21 mouse cellular contexts compared by ENCODE assay signal in the genomic region with DNA sequence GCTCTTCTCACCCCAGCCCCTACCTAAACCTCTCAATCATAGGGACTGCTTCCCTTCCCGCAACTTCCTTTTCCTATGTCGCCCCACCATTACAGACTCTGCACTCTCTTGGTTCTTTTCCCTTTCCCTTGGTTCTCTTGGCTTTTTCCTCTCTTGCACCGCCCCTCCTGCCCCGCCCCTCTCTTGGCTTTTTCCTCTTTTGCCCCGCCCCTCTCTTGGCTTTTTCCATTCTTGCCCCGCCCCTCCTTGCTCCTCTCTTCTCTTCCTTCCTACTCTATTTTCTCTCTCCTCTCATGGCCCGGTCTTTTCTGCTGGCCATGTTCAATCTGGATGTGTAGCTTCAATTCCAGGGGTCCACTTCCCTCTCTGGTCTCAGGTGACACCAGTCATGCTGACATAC. TPM values are rescaled to one million over a fixed set of nuclear protein-coding genes. Genes with fewer than 3 reads are reported as not detected.
DNase-seq lines count a peak whose midpoint lies in the region; ATAC-seq and TF ChIP-seq lines count a peak whose summit lies in the region.
"Had no signal": no experiment of that assay in that cellular context is flagged by ENCODE, and none has a peak within 500 bp of the region (broad histone marks: within the 10 kb centered on the region; RNA-seq: fewer than 3 reads in every experiment).

No protein-coding gene starts in this region.

- no peak for TF ChIP-seq CTCF in kidney, adult 2 months (conservative IDR thresholded peaks at IDR 0.05; ENCODE audit: insufficient read depth, insufficient read length, low read depth, low read length)
- TF ChIP-seq CTCF in liver, postnatal 0 days (IDR thresholded peaks at IDR 0.05; ENCODE audit: low read depth) = no peak
- TF ChIP-seq CTCF in heart, adult 2 months (IDR thresholded peaks at IDR 0.05) = no peak

- peak; percentile 54 for DNase-seq in kidney, adult 2 months
- DNase-seq in kidney, postnatal 4 days = no peak
- DNase-seq in liver, postnatal 0 days = peak; percentile 16
- no peak for DNase-seq in liver, embryonic 11.5 days (ENCODE audit: low spot score)
- no peak for DNase-seq in urinary bladder, postnatal 14 days (ENCODE audit: low spot score)
- DNase-seq in heart, adult 2 months = no peak
- DNase-seq: adrenal gland, postnatal 25 days; cerebellum, adult 18-20 months; cerebellum, adult 9-11 months; cerebellum, postnatal 36 days; forebrain, postnatal 0 days; gastrocnemius, postnatal 36 days; heart, adult 18-20 months; heart, postnatal 14 days had no signal

- no peak for ATAC-seq in liver, postnatal 0 days
- no peak for ATAC-seq in liver, embryonic 11.5 days (replicated peaks; ENCODE audit: low FRiP score)
- ATAC-seq: forebrain, postnatal 0 days; hindbrain, postnatal 0 days had no signal

- H3K27ac ChIP-seq in kidney, adult 2 months (ENCODE audit: insufficient read depth, low read depth, low read length) = peak overlapping the region; percentile 80
- H3K27ac ChIP-seq in liver, postnatal 0 days (ENCODE audit: low read depth) = no peak overlapping the region
- H3K27ac ChIP-seq in liver, embryonic 11.5 days (ENCODE audit: low read depth, low read length) = no peak overlapping the region
- no peak overlapping the region for H3K27ac ChIP-seq in heart, adult 2 months
- H3K27ac ChIP-seq: forebrain, embryonic 12.5 days; hindbrain, embryonic 13.5 days; hindbrain, postnatal 0 days had no signal

- TF ChIP-seq EP300 in liver, postnatal 0 days (IDR thresholded peaks at IDR 0.05; ENCODE audit: low read depth) = no peak
- TF ChIP-seq EP300 in heart, adult 2 months (IDR thresholded peaks at IDR 0.05; ENCODE audit: insufficient read depth, low read depth, low read length) = no peak

- no peaks in the 10 kb centered on the region for H3K27me3 ChIP-seq in kidney, adult 2 months (replicated peaks; ENCODE audit: control insufficient read depth, insufficient read depth, low read length)
- no peaks in the 10 kb centered on the region for H3K27me3 ChIP-seq in liver, postnatal 0 days (ENCODE audit: insufficient read depth, low read length)
- H3K27me3 ChIP-seq in liver, embryonic 11.5 days (replicated peaks; ENCODE audit: control insufficient read depth, insufficient read depth, low read length) = no peaks in the 10 kb centered on the region; the same call in 1 of the 2 replicates
- no peaks in the 10 kb centered on the region for H3K27me3 ChIP-seq in myocyte (ENCODE audit: control insufficient read depth, insufficient read depth, insufficient read length)
- H3K27me3 ChIP-seq in heart, adult 2 months (ENCODE audit: control insufficient read depth, insufficient read depth, low read length) = no peaks in the 10 kb centered on the region
- H3K27me3 ChIP-seq: CH12.LX; embryonic facial prominence, embryonic 13.5 days; forebrain, embryonic 12.5 days; heart, embryonic 15.5 days; hindbrain, embryonic 13.5 days had no signal

- peaks cover 31% of the 10 kb centered on the region for H3K4me1 ChIP-seq in kidney, adult 2 months (ENCODE audit: control insufficient read depth, insufficient read depth, low read length)
- peaks cover 43% of the 10 kb centered on the region for H3K4me1 ChIP-seq in liver, postnatal 0 days (ENCODE audit: insufficient read depth)
- peaks cover 3% of the 10 kb centered on the region for H3K4me1 ChIP-seq in liver, embryonic 11.5 days (replicated peaks; ENCODE audit: control insufficient read depth, insufficient read depth, low read length)
- peaks cover 9% of the 10 kb centered on the region for H3K4me1 ChIP-seq in heart, adult 2 months (ENCODE audit: control insufficient read depth, insufficient read depth, low read length)

- H3K4me3 ChIP-seq in kidney, adult 2 months (ENCODE audit: insufficient read depth, low read depth, low read length) = no peak overlapping the region
- H3K4me3 ChIP-seq in liver, postnatal 0 days (ENCODE audit: low read depth, low read length) = no peak overlapping the region
- no peak overlapping the region for H3K4me3 ChIP-seq in liver, embryonic 11.5 days (ENCODE audit: low read depth, low read length)
- no peak overlapping the region for H3K4me3 ChIP-seq in myocyte
- no peak overlapping the region for H3K4me3 ChIP-seq in heart, adult 2 months
- H3K4me3 ChIP-seq: embryonic facial prominence, embryonic 13.5 days; forebrain, embryonic 12.5 days; hindbrain, embryonic 13.5 days had no signal

- no peak for TF ChIP-seq POLR2A in kidney, adult 2 months (IDR thresholded peaks at IDR 0.05; ENCODE audit: low read depth, low read length)
- no peak for TF ChIP-seq POLR2A in myocyte (IDR thresholded peaks at IDR 0.05; ENCODE audit: insufficient read length, low read depth)
- TF ChIP-seq POLR2A in heart, adult 2 months (IDR thresholded peaks at IDR 0.05; ENCODE audit: insufficient read depth, low read depth, low read length) = no peak

- no peak overlapping the region for H3K9ac ChIP-seq in liver, postnatal 0 days (replicated peaks)
- no peak overlapping the region for H3K9ac ChIP-seq in liver, embryonic 11.5 days (ENCODE audit: low read depth, low read length)
- no peak overlapping the region for H3K9ac ChIP-seq in heart, adult 2 months (ENCODE audit: low read depth, low read length)
- H3K9ac ChIP-seq: embryonic facial prominence, embryonic 13.5 days; forebrain, embryonic 12.5 days; forebrain, postnatal 0 days; hindbrain, embryonic 13.5 days had no signal

- H3ac ChIP-seq in myocyte (ENCODE audit: control insufficient read depth, insufficient read length) = no peak overlapping the region

- intact Hi-C loops in heart, adult 2 months (cut with DNase I) = loop anchor here (5.0 kb wide), 1 partner anchor 35 kb away; the partner anchor contains the start of gene March6

- H3K36me3 ChIP-seq in kidney, adult 2 months (ENCODE audit: control insufficient read depth, insufficient read depth, low read length) = no peaks in the 10 kb centered on the region
- no peaks in the 10 kb centered on the region for H3K36me3 ChIP-seq in liver, postnatal 0 days (replicated peaks; ENCODE audit: insufficient read depth, low read length)
- no peaks in the 10 kb centered on the region for H3K36me3 ChIP-seq in liver, embryonic 11.5 days (ENCODE audit: control insufficient read depth, insufficient read depth, low read length)
- H3K36me3 ChIP-seq in myocyte (ENCODE audit: control insufficient read depth, insufficient read depth) = no peaks in the 10 kb centered on the region
- no peaks in the 10 kb centered on the region for H3K36me3 ChIP-seq in heart, adult 2 months (ENCODE audit: control insufficient read depth, insufficient read depth, low read length)
- H3K36me3 ChIP-seq: embryonic facial prominence, embryonic 13.5 days; forebrain, embryonic 12.5 days; heart, embryonic 15.5 days; hindbrain, embryonic 13.5 days had no signal

- H3K9me3 ChIP-seq in liver, postnatal 0 days (ENCODE audit: low read length) = no peaks in the 10 kb centered on the region
- no peaks in the 10 kb centered on the region for H3K9me3 ChIP-seq in liver, embryonic 11.5 days (ENCODE audit: control insufficient read depth, low read length)
- H3K9me3 ChIP-seq: embryonic facial prominence, embryonic 13.5 days; forebrain, embryonic 12.5 days; heart, embryonic 15.5 days; hindbrain, embryonic 13.5 days had no signal

- WGBS in kidney, adult 2 months = 72% methylated on average over 7 of the region's 7 CpGs
- 55% methylated on average over 7 of the region's 7 CpGs for WGBS in liver, postnatal 0 days (ENCODE audit: insufficient replicate concordance)
- 40% methylated on average over 7 of the region's 7 CpGs for WGBS in liver, embryonic 11.5 days
- 79% methylated on average over 6 of the region's 7 CpGs for WGBS in heart, adult 2 months

- H3K4me2 ChIP-seq in liver, postnatal 0 days (ENCODE audit: low read depth, low read length) = no peak overlapping the region
- no peak overlapping the region for H3K4me2 ChIP-seq in liver, embryonic 11.5 days
- peak overlapping the region; percentile 91 for H3K4me2 ChIP-seq in myocyte (ENCODE audit: low read depth)
- H3K4me2 ChIP-seq: embryonic facial prominence, embryonic 13.5 days; forebrain, embryonic 12.5 days; hindbrain, embryonic 13.5 days had no signal

- no peaks in the 10 kb centered on the region for H3K79me2 ChIP-seq in myocyte (ENCODE audit: control insufficient read depth, insufficient read depth)
- H3K79me2 ChIP-seq in heart, adult 2 months (replicated peaks; ENCODE audit: control insufficient read depth, insufficient read depth, low read length) = no peaks in the 10 kb centered on the region

TF ChIP-seq in myocyte, 11 proteins besides CTCF, POLR2A, EP300 and RAD21:
- TF ChIP-seq MAX (IDR thresholded peaks at IDR 0.05; ENCODE audit: low read depth) = no peak
- no peak for TF ChIP-seq TCF12 (IDR thresholded peaks at IDR 0.05; ENCODE audit: insufficient read depth, poor library complexity, severe bottlenecking)
- TF ChIP-seq USF1 (IDR thresholded peaks at IDR 0.05; ENCODE audit: low read depth) = no peak
- TF ChIP-seq POLR2AphosphoS2 (IDR thresholded peaks at IDR 0.05; ENCODE audit: insufficient read length, low read depth) = no peak

RNA-seq across cellular contexts. Expression of gene Cmbl, which starts 2.2 kb away (rescaled TPM):
- 343 and 361 TPM in 2 replicates for polyA plus RNA-seq in kidney, adult 2 months (2012; rRNA removed)
- polyA plus RNA-seq in liver, postnatal 0 days (2015; fragmentation: Nextera tagmentation; extraction: Ambion mirVana) = 112 and 113 TPM in 2 replicates
- polyA plus RNA-seq in liver, embryonic 11.5 days (2014; fragmentation: Nextera tagmentation; extraction: Ambion mirVana) = 2.9 TPM in 2 replicates
- polyA plus RNA-seq in myocyte (2012; fragmentation: generic; extraction: Trizol) = 29.0 TPM
- total RNA-seq in heart, adult 2 months (2021) = 10 to 100 TPM; 27.1 to 30.7 TPM
- polyA plus RNA-seq in heart, adult 2 months (2012; rRNA removed) = 49.6 and 70.3 TPM in 2 replicates
- total RNA-seq: CH12.LX had no signal

RNA-seq across cellular contexts. Expression of gene Cct5, which starts 34.2 kb away (rescaled TPM):
- polyA plus RNA-seq in kidney, adult 2 months (2012; rRNA removed) = 87.3 and 102 TPM in 2 replicates
- polyA plus RNA-seq in liver, postnatal 0 days (2015; fragmentation: Nextera tagmentation; extraction: Ambion mirVana) = 164 and 168 TPM in 2 replicates
- polyA plus RNA-seq in liver, embryonic 11.5 days (2014; fragmentation: Nextera tagmentation; extraction: Ambion mirVana) = 683 and 762 TPM in 2 replicates
- 521 TPM for polyA plus RNA-seq in myocyte (2012; fragmentation: generic; extraction: Trizol)
- 100 to 1,000 TPM; 131 to 146 TPM for total RNA-seq in heart, adult 2 months (2021)
- 64.3 and 112 TPM in 2 replicates for polyA plus RNA-seq in heart, adult 2 months (2012; rRNA removed)

RNA-seq across cellular contexts. Expression of gene Fam173b, which starts 34.2 kb away (rescaled TPM):
- 10.8 and 13.6 TPM in 2 replicates for polyA plus RNA-seq in kidney, adult 2 months (2012; rRNA removed)
- 9.3 and 12.1 TPM in 2 replicates for polyA plus RNA-seq in liver, postnatal 0 days (2015; fragmentation: Nextera tagmentation; extraction: Ambion mirVana)
- polyA plus RNA-seq in liver, embryonic 11.5 days (2014; fragmentation: Nextera tagmentation; extraction: Ambion mirVana) = 13.8 and 14.3 TPM in 2 replicates
- 37.8 TPM for polyA plus RNA-seq in myocyte (2012; fragmentation: generic; extraction: Trizol)
- total RNA-seq in heart, adult 2 months (2021) = 10 to 100 TPM; 20.0 to 22.4 TPM
- polyA plus RNA-seq in heart, adult 2 months (2012; rRNA removed) = 11.2 and 17.1 TPM in 2 replicates

RNA-seq across cellular contexts. Expression of gene March6, which starts 36.6 kb away (rescaled TPM):
- 36.1 and 46.6 TPM in 2 replicates for polyA plus RNA-seq in kidney, adult 2 months (2012; rRNA removed)
- polyA plus RNA-seq in liver, postnatal 0 days (2015; fragmentation: Nextera tagmentation; extraction: Ambion mirVana) = 14.8 and 17.3 TPM in 2 replicates
- 35.5 and 36.1 TPM in 2 replicates for polyA plus RNA-seq in liver, embryonic 11.5 days (2014; fragmentation: Nextera tagmentation; extraction: Ambion mirVana)
- polyA plus RNA-seq in myocyte (2012; fragmentation: generic; extraction: Trizol) = 37.2 TPM
- total RNA-seq in heart, adult 2 months (2021) = 100 to 1,000 TPM; 101 to 121 TPM
- 32.3 and 65.1 TPM in 2 replicates for polyA plus RNA-seq in heart, adult 2 months (2012; rRNA removed)

Comparison
In these comparisons a context has a peak if more than half of its experiments do, and no peak if none do; other contexts are left out.
1. DNase-seq: peak in kidney, adult 2 months (single experiment) and liver, postnatal 0 days (single experiment); none in kidney, postnatal 4 days (0 of 2), liver, embryonic 11.5 days (single experiment), urinary bladder, postnatal 14 days (single experiment) and heart, adult 2 months (0 of 2).